ENCODE assay signal across 8 mouse cellular contexts in the genomic region with DNA sequence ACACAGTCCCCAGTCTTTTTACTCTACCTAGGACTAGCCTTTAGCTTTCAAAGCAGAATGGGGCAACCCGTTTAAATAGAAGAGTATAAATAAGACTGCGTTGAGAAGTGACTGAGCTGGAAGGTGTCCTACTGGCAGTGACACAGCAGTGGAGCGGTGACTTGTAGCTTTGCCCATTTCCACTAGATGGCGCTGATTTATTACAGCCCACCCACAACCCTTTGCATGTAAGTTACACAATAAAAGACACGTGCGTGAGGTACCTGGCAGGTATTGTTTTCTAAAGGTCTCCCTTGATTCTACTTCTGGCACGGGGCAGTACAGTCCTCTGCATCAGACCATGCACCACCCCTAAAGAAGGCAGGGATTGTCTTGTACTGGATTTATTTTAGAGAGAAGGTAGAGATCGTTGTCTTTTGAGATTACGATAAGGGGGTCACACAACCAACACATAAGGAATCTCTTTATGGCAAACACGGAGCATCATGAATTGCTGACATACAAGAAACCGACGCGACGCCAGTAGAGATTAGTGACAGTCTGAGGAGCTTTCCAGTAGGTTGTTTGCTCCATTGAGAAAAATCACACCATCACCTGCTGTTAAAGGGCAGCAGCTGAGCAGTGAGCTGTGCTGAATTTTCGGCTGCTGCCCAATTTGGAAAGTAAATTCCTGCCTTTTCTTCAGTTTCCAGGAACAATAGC.
DNase-seq lines count a peak whose midpoint lies in the region; ATAC-seq lines count a peak whose summit lies in the region.

No protein-coding gene starts in this region.

- H3K27me3 ChIP-seq in hindbrain, embryonic 12.5 days, result no peaks in the 10 kb centered on the region

- WGBS in hindbrain, embryonic 12.5 days, result 28% methylated on average over 15 of the region's 15 CpGs

- no peaks in the 10 kb centered on the region for H3K9me3 ChIP-seq in hindbrain, embryonic 12.5 days (replicated peaks)

- no peaks in the 10 kb centered on the region for H3K36me3 ChIP-seq in hindbrain, embryonic 12.5 days

- H3K9ac ChIP-seq in hindbrain, embryonic 12.5 days, result no peak overlapping the region

- no peak overlapping the region for H3K27ac ChIP-seq in hindbrain, embryonic 12.5 days

- peak; percentile 75 for ATAC-seq in frontal cortex, adult (ENCODE audit: low TSS enrichment)
- ATAC-seq in hindbrain, embryonic 12.5 days (ENCODE audit: low FRiP score), result peak; percentile 89

- no peak overlapping the region for H3K4me3 ChIP-seq in hindbrain, embryonic 12.5 days

- no peak overlapping the region for H3K4me2 ChIP-seq in hindbrain, embryonic 12.5 days (replicated peaks)

- DNase-seq in NIH3T3 (ENCODE audit: low read depth), result peak; percentile 76
- peak; percentile 90 for DNase-seq in cerebellum, adult 9-10 months
- DNase-seq in layer of hippocampus, postnatal 10 days (ENCODE audit: low spot score in 2 of 2), result peak; percentile 70 to 82
- peak; percentile 69 for DNase-seq in lung, postnatal 14 days
- DNase-seq in retina, embryonic 14.5 days (ENCODE audit: low spot score), result peak; percentile 85
- DNase-seq in urinary bladder, postnatal 25 days (ENCODE audit: low spot score), result peak; percentile 35

- 0 out of 2 replicates have a peak, but pooled peaks cover 5% of the 10 kb centered on the region for H3K4me1 ChIP-seq in hindbrain, embryonic 12.5 days

Comparison
In these comparisons a context has a peak if more than half of its experiments do, and no peak if none do; other contexts are left out.
1. DNase-seq: peak in every context shown above with its lines; median percentile 90 in cerebellum, adult 9-10 months; 85 in retina, embryonic 14.5 days; 76 in NIH3T3; 76 in layer of hippocampus, postnatal 10 days; 69 in lung, postnatal 14 days; 35 in urinary bladder, postnatal 25 days.